Mouse (Mus musculus): Measurements from ENCODE around the gene Als2cr12. TPM values are rescaled to one million over a fixed set of nuclear protein-coding genes. Genes with fewer than 3 reads are reported as not detected.
"Not testable (repeated sequence)": the region's sequence is repeated elsewhere in the genome, so short reads cannot be mapped to it uniquely, and the experiment has no call there.

Als2cr12 gene
- polyA plus RNA-seq, 1 experiment from 2014 or later: 0.24 TPM

GRCm38 (mm10) chr1:58614424-58614823, 81.4 kb downstream of the Als2cr12 start:
- peak; percentile 50 for DNase-seq (ENCODE audit: low read depth, low spot score)
- ChIA-PET CTCF (interaction anchor here (1.2 kb wide), 1 partner anchor 9 kb away, joined by 3 read pairs; no protein-coding TSS in a partner anchor), POLR2A (no interaction called here)
- no peak for TF ChIP-seq CTCF (IDR thresholded peaks at IDR 0.05)
- no peaks in the 10 kb centered on the region for H3K27me3 ChIP-seq
- ATAC-seq: peak; percentile 74
- in situ Hi-C loops (cut with MboI; ENCODE audit: low pct_unique_long_range_greater_than_20kb): no loop called here

GRCm38 (mm10) chr1:58613786-58614185, 82.0 kb downstream of the Als2cr12 start:
- in situ Hi-C loops (cut with MboI; ENCODE audit: low pct_unique_long_range_greater_than_20kb): no loop called here
- POLR2A ChIA-PET: no interaction called here
- no peak for TF ChIP-seq CTCF (IDR thresholded peaks at IDR 0.05)
- DNase-seq (ENCODE audit: low read depth, low spot score): no peak
- H3K27me3 ChIP-seq: no peaks in the 10 kb centered on the region
- ATAC-seq: no peak
- CTCF ChIA-PET: interaction anchor here (1.2 kb wide), 1 partner anchor 8 kb away, joined by 3 read pairs; no protein-coding TSS in a partner anchor

- no peak for ATAC-seq
- ChIA-PET CTCF (no interaction called here), POLR2A (interaction anchor here (0.6 kb wide), 1 partner anchor 159 kb away, joined by 3 read pairs; no protein-coding TSS in a partner anchor)
- in situ Hi-C loops (cut with MboI; ENCODE audit: low pct_unique_long_range_greater_than_20kb): no loop called here
- no peak for DNase-seq (ENCODE audit: low read depth, low spot score)
- H3K27me3 ChIP-seq: no peaks in the 10 kb centered on the region
- no peak for TF ChIP-seq CTCF (IDR thresholded peaks at IDR 0.05)
Measured at GRCm38 (mm10) chr1:58610611-58611010, 85.2 kb downstream of the Als2cr12 start.

- ATAC-seq: no peak
- TF ChIP-seq CTCF (IDR thresholded peaks at IDR 0.05): no peak
- ChIA-PET POLR2A (interaction anchor here (0.6 kb wide), 1 partner anchor 159 kb away, joined by 3 read pairs; no protein-coding TSS in a partner anchor), CTCF (no interaction called here)
- no peak for DNase-seq (ENCODE audit: low read depth, low spot score)
- no peaks in the 10 kb centered on the region for H3K27me3 ChIP-seq
- in situ Hi-C loops (cut with MboI; ENCODE audit: low pct_unique_long_range_greater_than_20kb): no loop called here
Measured at GRCm38 (mm10) chr1:58610166-58610565, 85.6 kb downstream of the Als2cr12 start.

GRCm38 (mm10) chr1:58609591-58609990, 86.2 kb downstream of the Als2cr12 start:
- POLR2A ChIA-PET; DNase-seq (ENCODE audit: low read depth, low spot score); ATAC-seq; in situ Hi-C loops (cut with MboI; ENCODE audit: low pct_unique_long_range_greater_than_20kb); H3K27me3 ChIP-seq; CTCF ChIA-PET: not testable (repeated sequence)

GRCm38 (mm10) chr1:58603738-58604137, 92.1 kb downstream of the Als2cr12 start:
- no peak for TF ChIP-seq CTCF (IDR thresholded peaks at IDR 0.05)
- POLR2A ChIA-PET: no interaction called here
- in situ Hi-C loops (cut with MboI; ENCODE audit: low pct_unique_long_range_greater_than_20kb): no loop called here
- no peaks in the 10 kb centered on the region for H3K27me3 ChIP-seq
- ATAC-seq: no peak
- no peak for DNase-seq (ENCODE audit: low read depth, low spot score)
- CTCF ChIA-PET: interaction anchor here (1.6 kb wide), 1 partner anchor 18 kb away, joined by 4 read pairs; no protein-coding TSS in a partner anchor

- in situ Hi-C loops (cut with MboI; ENCODE audit: low pct_unique_long_range_greater_than_20kb): no loop called here
- CTCF ChIA-PET: interaction anchor here (1.6 kb wide), 1 partner anchor 19 kb away, joined by 4 read pairs; no protein-coding TSS in a partner anchor
- DNase-seq (ENCODE audit: low read depth, low spot score): no peak
Measured at GRCm38 (mm10) chr1:58602681-58603080, 93.1 kb downstream of the Als2cr12 start.

More at GRCm38 (mm10) chr1:58602681-58603080, 93.1 kb downstream of the Als2cr12 start:
- POLR2A ChIA-PET: no interaction called here
- TF ChIP-seq CTCF (IDR thresholded peaks at IDR 0.05): no peak
- H3K27me3 ChIP-seq: no peaks in the 10 kb centered on the region
- ATAC-seq: no peak

Other genes starting within 250 kb of the Als2cr12 start
- 31.8 TPM for gene Orc2, start 190.9 kb downstream of the Als2cr12 start, polyA plus RNA-seq (2021)
- gene Fam126b, start 109.7 kb downstream of the Als2cr12 start, polyA plus RNA-seq (2021): 7.0 TPM
- 159 TPM for gene Ndufb3, start 109.6 kb downstream of the Als2cr12 start, polyA plus RNA-seq (2021)
- gene Cflar, start 15.5 kb upstream of the Als2cr12 start, polyA plus RNA-seq (2021): 73.1 TPM
- gene Casp8, start 99.4 kb upstream of the Als2cr12 start, polyA plus RNA-seq (2021): 52.5 TPM